Mouse (Mus musculus): ENCODE measurements around the gene Rad51b.

DNA sequence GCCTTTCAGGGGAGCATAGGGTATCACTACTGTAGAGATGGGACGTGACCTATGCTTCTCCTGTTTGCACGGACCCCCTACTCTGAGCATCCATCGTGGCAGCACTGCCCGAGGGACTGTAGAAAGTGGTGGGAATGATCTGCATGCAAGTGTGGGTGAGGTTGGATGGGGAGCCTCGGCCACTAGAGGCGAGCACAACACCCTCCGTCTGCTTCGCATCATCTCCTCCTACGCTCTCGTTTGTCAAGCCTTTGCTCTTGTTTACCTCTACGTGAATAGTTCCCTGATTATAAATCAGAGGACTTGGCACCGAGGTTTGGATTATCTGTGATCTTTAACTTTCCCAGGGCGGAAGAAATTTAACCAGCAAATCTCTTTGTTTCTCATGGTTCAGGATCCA, 551.5 kb downstream of the Rad51b start:
- no peak for TF ChIP-seq CTCF (IDR thresholded peaks at IDR 0.05; ENCODE audit: low read depth)
- no peak for TF ChIP-seq EP300 (IDR thresholded peaks at IDR 0.05; ENCODE audit: low read depth)
